Mouse (Mus musculus): Measurements from ENCODE around the gene B230118H07Rik.

DNA sequence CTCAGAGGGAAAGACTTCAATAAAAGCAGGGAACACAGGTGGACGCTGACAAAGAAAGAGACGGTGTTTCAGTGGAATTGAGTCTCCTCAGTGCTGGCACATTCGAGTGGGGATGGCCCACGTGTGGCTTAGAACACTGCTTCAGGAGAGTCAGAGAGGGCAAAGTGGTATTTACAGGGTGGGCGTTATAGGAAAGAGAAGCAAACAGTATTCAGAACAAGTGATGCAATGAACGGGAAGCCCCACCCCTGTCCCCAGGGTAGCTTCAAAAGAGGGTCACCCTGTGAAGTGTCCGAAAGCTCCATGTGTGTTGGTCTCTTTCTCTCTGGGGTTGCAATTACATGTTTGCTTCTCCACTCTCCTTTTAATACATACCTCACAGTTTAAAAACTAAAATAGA, 46.3 kb upstream of the B230118H07Rik start:
- TF ChIP-seq MAFK (IDR thresholded peaks at IDR 0.05; ENCODE audit: insufficient read depth, low read depth, low read length) (no peak), HCFC1 (IDR thresholded peaks at IDR 0.05; ENCODE audit: borderline replicate concordance, insufficient read depth, low read length) (no peak), ZC3H11A (IDR thresholded peaks at IDR 0.05; ENCODE audit: borderline replicate concordance, low read depth, low read length) (no peak), CHD2 (IDR thresholded peaks at IDR 0.05; ENCODE audit: low read depth, low read length) (no peak), ZNF384 (IDR thresholded peaks at IDR 0.05; ENCODE audit: low read depth, low read length) (no peak)
